Mouse (Mus musculus) naive thymus-derived CD4-positive, alpha-beta T cell, adult 2 months (primary cell): Measurements from ENCODE around the gene Slc12a3.

ENCODE experiments used
- DNase-seq: peaks from one replicate; pipeline ENCODE4 v3.0.0-alpha.2; 2011; ENCODE audit warnings: low read depth

Gene Slc12a3

DNA sequence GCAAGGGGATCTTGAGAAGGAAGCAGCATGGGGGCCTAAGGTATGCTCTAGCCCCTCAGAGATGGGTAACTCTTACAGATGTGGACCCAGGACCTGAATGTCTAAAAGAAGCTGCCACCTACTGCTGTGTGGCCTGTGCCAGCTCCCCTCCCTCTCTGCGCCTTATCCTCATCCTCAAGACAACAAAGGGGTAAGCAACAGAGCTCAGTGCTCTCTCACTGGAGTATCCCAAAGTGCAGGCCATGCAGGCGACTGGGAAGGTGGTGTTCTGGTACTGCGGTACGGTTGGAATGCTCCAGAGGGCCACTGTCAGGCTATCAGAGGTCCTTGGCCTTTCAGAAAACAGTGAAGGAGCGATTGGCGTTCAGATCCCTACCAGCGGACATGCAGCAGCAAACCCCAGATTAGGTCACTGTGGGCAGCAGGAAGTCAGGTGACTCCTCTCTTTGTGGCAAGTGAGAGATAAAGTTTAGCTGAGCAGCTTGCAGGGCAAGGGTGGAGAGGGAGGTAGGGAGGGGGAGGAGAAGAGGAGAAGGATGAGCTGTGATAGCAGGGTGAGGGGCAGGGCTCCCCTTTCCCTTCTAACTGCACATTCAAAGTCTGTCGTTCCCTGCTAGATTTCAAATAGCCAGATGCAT is 79.6 kb downstream of the Slc12a3 start:
- no peak for DNase-seq

DNA sequence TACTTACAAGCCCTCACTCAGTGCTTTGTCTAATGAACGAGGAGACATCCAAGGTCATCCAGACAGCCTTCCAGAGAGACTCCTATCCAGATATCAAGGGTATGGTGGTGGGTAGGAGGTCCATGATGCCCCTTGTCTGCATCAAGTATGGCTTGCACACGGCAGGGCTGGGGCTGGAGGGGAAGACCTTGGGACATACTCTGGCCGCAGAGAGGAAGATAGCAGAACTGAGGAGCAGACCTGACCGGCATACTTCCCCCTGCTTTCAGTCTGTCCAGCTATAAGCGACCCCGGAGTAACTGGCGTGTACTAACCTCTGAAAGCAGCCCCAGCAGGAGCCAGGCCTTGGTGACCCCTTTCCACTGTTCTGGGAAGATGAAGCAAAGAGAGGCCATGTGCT is 80.5 kb downstream of the Slc12a3 start:
- DNase-seq, result no peak

DNA sequence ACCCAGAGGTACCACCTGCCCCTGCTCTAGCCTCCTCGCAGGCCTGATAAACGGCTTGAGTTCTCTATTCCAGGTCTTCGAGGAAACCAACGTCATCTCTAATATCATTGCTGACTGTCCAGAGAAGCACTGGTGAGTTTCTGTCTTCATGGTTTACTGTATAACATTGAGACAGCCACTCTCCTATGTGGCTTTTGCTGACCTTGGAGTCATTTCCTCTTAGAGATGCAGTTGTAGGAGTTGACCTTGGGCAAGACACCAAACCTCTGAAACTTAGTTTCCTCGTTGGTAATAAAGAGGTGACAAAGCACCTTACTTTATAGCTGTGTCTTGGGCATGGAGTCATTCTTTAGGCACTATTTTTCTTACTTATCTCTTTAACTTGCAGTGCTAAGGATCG is 83.5 kb downstream of the Slc12a3 start:
- no peak for DNase-seq

DNA sequence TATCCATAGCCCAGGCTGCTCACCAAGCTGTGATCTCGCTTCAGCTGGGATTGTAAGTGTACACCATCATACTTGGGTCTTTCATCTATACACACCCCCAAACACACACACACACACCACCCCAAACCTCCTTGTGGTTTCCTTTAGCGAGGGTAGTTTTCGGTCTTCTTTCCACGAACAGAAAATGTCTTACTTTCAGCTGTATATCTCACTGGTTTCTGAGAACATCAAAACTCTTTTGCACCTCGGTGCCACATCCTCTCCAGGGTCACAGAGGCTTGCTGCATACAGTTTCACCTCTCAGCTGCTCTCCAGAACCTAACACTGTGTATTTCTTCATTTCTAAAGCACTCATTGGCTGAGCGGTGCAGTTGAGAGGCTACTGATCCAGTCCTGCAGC is 84.5 kb downstream of the Slc12a3 start:
- DNase-seq, result peak; percentile 85

DNA sequence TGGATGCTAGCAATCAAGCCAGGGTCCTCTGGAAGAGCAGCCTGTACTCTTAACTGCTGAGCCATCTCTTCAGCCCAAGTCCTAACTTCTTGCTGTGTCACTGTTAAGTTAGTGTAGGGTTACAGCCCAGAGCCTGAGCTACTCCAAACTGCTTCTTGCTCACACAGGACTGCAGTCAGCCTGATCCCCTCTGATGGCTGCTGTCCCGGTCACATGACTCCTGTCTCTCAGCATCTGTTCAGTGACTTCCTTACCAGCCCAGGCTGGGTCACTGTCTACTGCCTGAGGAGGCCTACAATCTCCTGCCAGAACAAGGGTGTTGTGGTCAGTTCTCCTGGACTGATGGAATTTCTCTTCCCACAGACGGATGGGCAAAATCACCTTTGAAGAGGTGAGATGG is 86.2 kb downstream of the Slc12a3 start:
- DNase-seq, result peak; percentile 61
